9 mouse cellular contexts compared by ENCODE assay signal in genomic region chr5:139404801-139405401, GRCm38 (mm10). TPM values are rescaled to one million over a fixed set of nuclear protein-coding genes. Genes with fewer than 3 reads are reported as not detected.
DNase-seq lines count a peak whose midpoint lies in the region; ATAC-seq and TF ChIP-seq lines count a peak whose summit lies in the region.
"Had no signal": no experiment of that assay in that cellular context is flagged by ENCODE, and none has a peak within 500 bp of the region (broad histone marks: within the 10 kb centered on the region; RNA-seq: fewer than 3 reads in every experiment).

Gene C130050O18Rik (plus strand): TSS chr5:139405280.

- no peaks in the 10 kb centered on the region for H3K9me3 ChIP-seq in lung, postnatal 0 days (ENCODE audit: low read length)
- H3K9me3 ChIP-seq in heart, embryonic 12.5 days (replicated peaks): no peaks in the 10 kb centered on the region
- H3K9me3 ChIP-seq in liver, embryonic 12.5 days (replicated peaks): no peaks in the 10 kb centered on the region

- H3K27ac ChIP-seq in lung, postnatal 0 days (ENCODE audit: low read length): peak within 1 kb of the TSS; percentile 47
- no peak within 1 kb of the TSS for H3K27ac ChIP-seq in heart, embryonic 12.5 days (ENCODE audit: poor library complexity, severe bottlenecking)
- peak within 1 kb of the TSS; percentile 75 for H3K27ac ChIP-seq in liver, embryonic 12.5 days

- ATAC-seq in lung, postnatal 0 days: peak; percentile 12
- 0 out of 2 replicates have a peak, but pooled peaks have one; percentile 12 for ATAC-seq in heart, embryonic 12.5 days (ENCODE audit: insufficient number of reproducible peaks, low FRiP score)
- peak; percentile 81 for ATAC-seq in liver, embryonic 12.5 days
- ATAC-seq in neutrophil, adult 5-6 weeks (ENCODE audit: extremely low read depth, insufficient number of reproducible peaks, low FRiP score, poor library complexity, severe bottlenecking): peak; percentile 59
- ATAC-seq: forebrain, embryonic 14.5 days had no signal

- no peak within 1 kb of the TSS for H3K9ac ChIP-seq in lung, postnatal 0 days (replicated peaks; ENCODE audit: low read depth)
- no peak within 1 kb of the TSS for H3K9ac ChIP-seq in heart, embryonic 12.5 days
- peak within 1 kb of the TSS; percentile 45 for H3K9ac ChIP-seq in liver, embryonic 12.5 days

- no peak for TF ChIP-seq EP300 in lung, postnatal 0 days (IDR thresholded peaks at IDR 0.05)

- WGBS in lung, postnatal 0 days: 76% methylated on average over 6 of the region's 6 CpGs
- WGBS in heart, embryonic 12.5 days: 64% methylated on average over 6 of the region's 6 CpGs
- WGBS in liver, embryonic 12.5 days (ENCODE audit: insufficient replicate concordance): 26% methylated on average over 6 of the region's 6 CpGs

- peak; percentile 62 for DNase-seq in lung, postnatal 0 days (ENCODE audit: low spot score)
- DNase-seq in lung, postnatal 14 days: no peak
- DNase-seq in embryo, embryonic 9.5 days (ENCODE audit: extremely low spot score): no peak
- no peak for DNase-seq in embryo, embryonic 11 days
- DNase-seq: thymus, adult 2 months had no signal

- no peak within 1 kb of the TSS for H3K4me2 ChIP-seq in lung, postnatal 0 days (replicated peaks; ENCODE audit: low read depth, low read length)
- H3K4me2 ChIP-seq in heart, embryonic 12.5 days: no peak within 1 kb of the TSS
- peak within 1 kb of the TSS; percentile 23 for H3K4me2 ChIP-seq in liver, embryonic 12.5 days

- no peaks in the 10 kb centered on the region for H3K36me3 ChIP-seq in lung, postnatal 0 days (ENCODE audit: insufficient read depth, low read length)
- no peaks in the 10 kb centered on the region for H3K36me3 ChIP-seq in heart, embryonic 12.5 days
- H3K36me3 ChIP-seq in liver, embryonic 12.5 days: no peaks in the 10 kb centered on the region

- H3K27me3 ChIP-seq in lung, postnatal 0 days (replicated peaks; ENCODE audit: insufficient read depth, low read length): no peaks in the 10 kb centered on the region
- H3K27me3 ChIP-seq in heart, embryonic 12.5 days (replicated peaks): peaks cover 4% of the 10 kb centered on the region; the same call in 1 of the 2 replicates
- H3K27me3 ChIP-seq in liver, embryonic 12.5 days (replicated peaks): no peaks in the 10 kb centered on the region

- no peak within 1 kb of the TSS for H3K4me3 ChIP-seq in lung, postnatal 0 days (ENCODE audit: low read depth, low read length)
- no peak within 1 kb of the TSS for H3K4me3 ChIP-seq in heart, embryonic 12.5 days
- H3K4me3 ChIP-seq in liver, embryonic 12.5 days: peak within 1 kb of the TSS; percentile 9; the same call in 1 of the 2 replicates

- H3K4me1 ChIP-seq in lung, postnatal 0 days (ENCODE audit: insufficient read depth, low read depth, low read length): no peaks in the 10 kb centered on the region
- peaks cover 35% of the 10 kb centered on the region for H3K4me1 ChIP-seq in heart, embryonic 12.5 days (replicated peaks)
- peaks cover 66% of the 10 kb centered on the region for H3K4me1 ChIP-seq in liver, embryonic 12.5 days

- TF ChIP-seq CTCF in lung, postnatal 0 days (IDR thresholded peaks at IDR 0.05): no peak

RNA-seq across cellular contexts. Expression of gene C130050O18Rik, which starts in this region (rescaled TPM):
- 2.2 and 3.3 TPM in 2 replicates for polyA plus RNA-seq in lung, postnatal 0 days (2015; fragmentation: Nextera tagmentation; extraction: Ambion mirVana)
- polyA plus RNA-seq in heart, embryonic 12.5 days (2016; fragmentation: Nextera tagmentation; extraction: Ambion mirVana): 0.10 and 0.36 TPM in 2 replicates
- 0.72 and 0.75 TPM in 2 replicates for polyA plus RNA-seq in liver, embryonic 12.5 days (2016; fragmentation: Nextera tagmentation; extraction: Ambion mirVana)
- 40.3 and 41.1 TPM in 2 replicates for total RNA-seq in neutrophil, adult 5-6 weeks (2017)

Comparison
In these comparisons a context has a peak if more than half of its experiments do, and no peak if none do; other contexts are left out.
1. Peak in ATAC-seq in heart, embryonic 12.5 days; RNA of the gene not detected or under 1 TPM.
2. Peak in ATAC-seq, H3K4me3 ChIP-seq, H3K27ac ChIP-seq, H3K9ac ChIP-seq and H3K4me2 ChIP-seq in liver, embryonic 12.5 days; RNA of the gene not detected or under 1 TPM.
3. ATAC-seq: peak in every context shown above with its lines; median percentile 81 in liver, embryonic 12.5 days; 59 in neutrophil, adult 5-6 weeks; 12 in lung, postnatal 0 days; 12 in heart, embryonic 12.5 days.